Mouse (Mus musculus) mature B cell (primary cell): ENCODE results near the gene Inca1.

Experiments used
- in situ Hi-C: fragments of 300-500 bp; cut with MboI; formaldehyde crosslinking; loops from 2 replicates; pipeline ENCODE4 v1.14.3; 2019

Inca1 gene

GRCm38 (mm10) chr11:70654198-70654922, 45.6 kb downstream of the Inca1 start, which contains the start of gene Pfn1:
Gene Pfn1 (minus strand): TSS chr11:70654644.
- in situ Hi-C loops: loop anchor here (25.0 kb wide), 1 partner anchor 642 kb away; the partner anchor contains the start of genes Acadvl, Dlg4 and Dvl2

GRCm38 (mm10) chr11:70653345-70654197, 46.4 kb downstream of the Inca1 start:
- in situ Hi-C loops: loop anchor here (25.0 kb wide), 1 partner anchor 641 kb away; the partner anchor contains the start of genes Acadvl, Dlg4 and Dvl2

- in situ Hi-C loops: loop anchor here (25.0 kb wide), 1 partner anchor 641 kb away; the partner anchor contains the start of genes Acadvl, Dlg4 and Dvl2
Observed at GRCm38 (mm10) chr11:70652884-70653344, 47.0 kb downstream of the Inca1 start.

GRCm38 (mm10) chr11:70652029-70652883, 47.7 kb downstream of the Inca1 start:
- in situ Hi-C loops: loop anchor here (25.0 kb wide), 1 partner anchor 640 kb away; the partner anchor contains the start of genes Acadvl, Dlg4 and Dvl2

- in situ Hi-C loops: loop anchor here (25.0 kb wide), 1 partner anchor 639 kb away; the partner anchor contains the start of genes Acadvl, Dlg4 and Dvl2
Observed at GRCm38 (mm10) chr11:70651391-70651790, 48.6 kb downstream of the Inca1 start.

GRCm38 (mm10) chr11:70650322-70651175, 49.4 kb downstream of the Inca1 start:
- in situ Hi-C loops: loop anchor here (25.0 kb wide), 1 partner anchor 638 kb away; the partner anchor contains the start of genes Acadvl, Dlg4 and Dvl2

GRCm38 (mm10) chr11:70649185-70649734, 50.7 kb downstream of the Inca1 start:
- in situ Hi-C loops: no loop called here

- in situ Hi-C loops: no loop called here
Observed at GRCm38 (mm10) chr11:70648512-70648911, 51.4 kb downstream of the Inca1 start.

GRCm38 (mm10) chr11:70647716-70648420, 52.1 kb downstream of the Inca1 start:
- in situ Hi-C loops: no loop called here

GRCm38 (mm10) chr11:70646691-70647650, 53.0 kb downstream of the Inca1 start, which contains the start of the genes Rnf167 and Slc25a11:
Gene Rnf167 (plus strand): TSS chr11:70647235.
Gene Slc25a11 (minus strand): TSS chr11:70647479.
- in situ Hi-C loops: no loop called here

- in situ Hi-C loops: no loop called here
Observed at GRCm38 (mm10) chr11:70646259-70646555, 53.7 kb downstream of the Inca1 start.

- in situ Hi-C loops: no loop called here
Observed at GRCm38 (mm10) chr11:70645461-70646258, 54.3 kb downstream of the Inca1 start.

GRCm38 (mm10) chr11:70644564-70645103, 55.3 kb downstream of the Inca1 start:
- in situ Hi-C loops: no loop called here

- in situ Hi-C loops: no loop called here
Observed at GRCm38 (mm10) chr11:70643051-70643450, 56.9 kb downstream of the Inca1 start.

GRCm38 (mm10) chr11:70641241-70641640, 58.7 kb downstream of the Inca1 start:
- in situ Hi-C loops: no loop called here

GRCm38 (mm10) chr11:70639976-70640375, 60.0 kb downstream of the Inca1 start:
- in situ Hi-C loops: no loop called here

- in situ Hi-C loops: no loop called here
Observed at GRCm38 (mm10) chr11:70638714-70639278, 61.2 kb downstream of the Inca1 start, which contains the start of gene Gp1ba. Gene Gp1ba (plus strand): TSS chr11:70639122.
